Mouse (Mus musculus) thymus, adult 2 months (tissue): Measurements from ENCODE around the gene Erp27. TPM values are rescaled to one million over a fixed set of nuclear protein-coding genes. Genes with fewer than 3 reads are reported as not detected.

Experiments
- DNase-seq: peaks from one replicate; pipeline ENCODE4 v3.0.0; 2021
- H3K27ac ChIP-seq: fragments of 200-500 bp; 2 replicates; pipeline ENCODE4 v1.5.1; 2012; ENCODE audit warnings: low read length, control low read depth; ENCODE audit not compliant: control insufficient read depth, insufficient read depth
- H3K27me3 ChIP-seq: fragments of 200-500 bp; 2 replicates; pipeline ENCODE4 v1.6.1; 2012; ENCODE audit warnings: mild to moderate bottlenecking, low read length, moderate library complexity, mixed read lengths; ENCODE audit not compliant: control insufficient read depth, insufficient read depth
- H3K36me3 ChIP-seq: fragments of 200-500 bp; 2 replicates; pipeline ENCODE4 v1.6.1; 2012; ENCODE audit warnings: mild to moderate bottlenecking, low read length, moderate library complexity; ENCODE audit not compliant: control insufficient read depth, insufficient read depth
- H3K4me1 ChIP-seq: fragments of 200-500 bp; replicated peaks from 2 replicates; pipeline ENCODE4 v1.6.1; 2012; ENCODE audit warnings: low read length; ENCODE audit not compliant: control insufficient read depth, insufficient read depth
- H3K4me3 ChIP-seq: fragments of 200-500 bp; 2 replicates; pipeline ENCODE4 v1.5.1; 2012; ENCODE audit warnings: mild to moderate bottlenecking, low read length, control low read depth, moderate library complexity; ENCODE audit not compliant: control insufficient read depth, insufficient read depth
- CTCF ChIP-seq: fragments of 200-500 bp; IDR thresholded peaks from 2 replicates; pipeline ENCODE4 v1.5.1; 2012; ENCODE audit warnings: mild to moderate bottlenecking, control low read depth, low read length, moderate library complexity, borderline replicate concordance; ENCODE audit not compliant: control insufficient read depth, poor library complexity, insufficient read depth; ENCODE audit errors: extremely low read depth
- POLR2A ChIP-seq: fragments of 200-500 bp; IDR thresholded peaks from 2 replicates; pipeline ENCODE4 v1.6.1; 2012; ENCODE audit warnings: mild to moderate bottlenecking, low read length, control low read depth, moderate library complexity; ENCODE audit not compliant: control insufficient read depth, poor library complexity, insufficient read depth; ENCODE audit errors: extremely low read depth
- WGBS: fragments of 180-500 bp; shearing (Covaris S2); methylation state at CpG from one replicate; pipeline ENCODE4 v1.1.7; 2018; 5-methylcytosine and 5-hydroxymethylcytosine counted together
- polyA plus RNA-seq: library from polyadenylated mRNA; depleted of rRNA; stranded (reverse); fragments of >200 nt; gene quantifications from 2 replicates; pipeline ENCODE4 v1.2.3, GENCODE M21; 2012

Gene Erp27
- polyA plus RNA-seq, 1 experiment = 2.4 TPM

- Histone ChIP-seq H3K27me3 (no peaks in the 10 kb centered on the region), H3K36me3 (no peaks in the 10 kb centered on the region), H3K4me3 (no peak overlapping the region), H3K27ac (no peak overlapping the region), H3K4me1 (0 out of 2 replicates have a peak, but pooled peaks cover 2% of the 10 kb centered on the region)
- TF ChIP-seq POLR2A (no peak), CTCF (no peak)
- no peak for DNase-seq
- WGBS = 83% methylated on average over 11 of the region's 11 CpGs
Observed at GRCm38 (mm10) chr6:136959131-136959530, 37.2 kb upstream of the Erp27 start.

GRCm38 (mm10) chr6:136957062-136957461 is 35.1 kb upstream of the Erp27 start:
- Histone ChIP-seq H3K36me3 (no peaks in the 10 kb centered on the region), H3K4me3 (no peak overlapping the region), H3K4me1 (no peaks in the 10 kb centered on the region), H3K27ac (no peak overlapping the region), H3K27me3 (no peaks in the 10 kb centered on the region)
- 25% methylated on average over 7 of the region's 7 CpGs for WGBS
- no peak for DNase-seq
- TF ChIP-seq CTCF (no peak), POLR2A (no peak)

- Histone ChIP-seq H3K4me1 (no peaks in the 10 kb centered on the region), H3K36me3 (no peaks in the 10 kb centered on the region), H3K27me3 (no peaks in the 10 kb centered on the region), H3K4me3 (no peak overlapping the region), H3K27ac (no peak overlapping the region)
- 88% methylated on average over 3 of the region's 3 CpGs for WGBS
- TF ChIP-seq POLR2A = no peak
- no peak for TF ChIP-seq CTCF
- DNase-seq = no peak
Observed at GRCm38 (mm10) chr6:136955240-136955639, 33.3 kb upstream of the Erp27 start.

- no peaks in the 10 kb centered on the region for H3K36me3 ChIP-seq
- no peak overlapping the region for H3K4me3 ChIP-seq
- DNase-seq = no peak
- TF ChIP-seq POLR2A (no peak), CTCF (no peak)
- no peaks in the 10 kb centered on the region for H3K4me1 ChIP-seq
- H3K27me3 ChIP-seq = no peaks in the 10 kb centered on the region
- H3K27ac ChIP-seq = no peak overlapping the region
- 96% methylated on average over 8 of the region's 8 CpGs for WGBS
Observed at GRCm38 (mm10) chr6:136954715-136955114, 32.7 kb upstream of the Erp27 start.

GRCm38 (mm10) chr6:136954192-136954591 is 32.2 kb upstream of the Erp27 start:
- H3K27ac ChIP-seq = no peak overlapping the region
- DNase-seq = no peak
- H3K36me3 ChIP-seq = no peaks in the 10 kb centered on the region
- H3K4me1 ChIP-seq = no peaks in the 10 kb centered on the region
- H3K27me3 ChIP-seq = no peaks in the 10 kb centered on the region
- TF ChIP-seq CTCF (no peak), POLR2A (no peak)
- 96% methylated on average over 6 of the region's 6 CpGs for WGBS
- H3K4me3 ChIP-seq = no peak overlapping the region

- Histone ChIP-seq H3K27me3 (no peaks in the 10 kb centered on the region), H3K36me3 (no peaks in the 10 kb centered on the region), H3K27ac (no peak overlapping the region), H3K4me1 (peaks cover 2% of the 10 kb centered on the region; the same call in 1 of the 2 replicates), H3K4me3 (no peak overlapping the region)
- DNase-seq = no peak
- WGBS = 91% methylated on average over 9 of the region's 9 CpGs
- no peak for TF ChIP-seq CTCF
- TF ChIP-seq POLR2A = no peak
Observed at GRCm38 (mm10) chr6:136952930-136953329, 30.9 kb upstream of the Erp27 start.

GRCm38 (mm10) chr6:136950171-136950570 is 28.2 kb upstream of the Erp27 start:
- no peak overlapping the region for H3K27ac ChIP-seq
- peaks cover 6% of the 10 kb centered on the region; the same call in 1 of the 2 replicates for H3K4me1 ChIP-seq
- no peak overlapping the region for H3K4me3 ChIP-seq
- no peak for TF ChIP-seq POLR2A
- no peak for TF ChIP-seq CTCF
- H3K27me3 ChIP-seq = no peaks in the 10 kb centered on the region
- no peaks in the 10 kb centered on the region for H3K36me3 ChIP-seq
- no peak for DNase-seq
- WGBS = 95% methylated on average over 2 of the region's 2 CpGs
